Mouse (Mus musculus): ENCODE measurements around the gene Zdhhc8.

GRCm38 (mm10) chr16:18250828-18251790, 16.2 kb upstream of the Zdhhc8 start:
- TF ChIP-seq CTCF (conservative IDR thresholded peaks at IDR 0.05; ENCODE audit: insufficient read depth, insufficient read length, low read depth, low read length) (no peak), POLR2A (IDR thresholded peaks at IDR 0.05; ENCODE audit: low read depth, low read length) (no peak)
